Mouse (Mus musculus) forebrain, embryonic 12.5 days (tissue): ENCODE data around the gene Nol11. TPM values are rescaled to one million over a fixed set of nuclear protein-coding genes. Genes with fewer than 3 reads are reported as not detected.

ENCODE experiments used
- ATAC-seq: fragments of 200-750 bp; cut with Nextera tagmentation; 2 replicates; pipeline ENCODE4 v1.8.0; 2017; ENCODE audit warnings: moderate TSS enrichment; ENCODE audit not compliant: low FRiP score
- H3K27ac ChIP-seq: fragments of 300-500 bp; sonication (generic); 2 replicates; pipeline ENCODE4 v1.5.1; 2016; ENCODE audit warnings: mild to moderate bottlenecking
- H3K27me3 ChIP-seq: fragments of 300-500 bp; sonication (generic); 2 replicates; pipeline ENCODE4 v1.6.1; 2016; ENCODE audit warnings: mild to moderate bottlenecking
- H3K36me3 ChIP-seq: fragments of 300-500 bp; sonication (generic); replicated peaks from 2 replicates; pipeline ENCODE4 v1.6.1; 2016; ENCODE audit warnings: mild to moderate bottlenecking
- H3K4me1 ChIP-seq: fragments of 300-500 bp; sonication (generic); 2 replicates; pipeline ENCODE4 v1.6.1; 2016
- H3K4me2 ChIP-seq: fragments of 300-500 bp; sonication (generic); 2 replicates; pipeline ENCODE4 v1.6.1; 2016; ENCODE audit warnings: mild to moderate bottlenecking, moderate library complexity
- H3K4me3 ChIP-seq: fragments of 300-500 bp; sonication (generic); replicated peaks from 2 replicates; pipeline ENCODE4 v1.5.1; 2016; ENCODE audit warnings: mild to moderate bottlenecking
- H3K9ac ChIP-seq: fragments of 300-500 bp; sonication (generic); 2 replicates; pipeline ENCODE4 v1.6.1; 2016; ENCODE audit warnings: mild to moderate bottlenecking
- H3K9me3 ChIP-seq: fragments of 300-500 bp; sonication (generic); 2 replicates; pipeline ENCODE4 v1.6.1; 2016
- WGBS: fragments of 180-500 bp; shearing (Covaris S2); methylation state at CpG from one replicate; pipeline ENCODE4 v1.1.7; 2016; 5-methylcytosine and 5-hydroxymethylcytosine counted together
- polyA plus RNA-seq: library from polyadenylated mRNA; unstranded; fragments of >200 nt; fragmentation: Nextera tagmentation; extraction: Ambion mirVana; gene quantifications from 2 replicates; pipeline ENCODE4 v1.2.1, GENCODE M21; 2016

The Nol11 gene
- polyA plus RNA-seq, result 67.3 and 69.4 TPM in 2 replicates

- ATAC-seq, result peak; percentile 96
- Histone ChIP-seq H3K9ac (peak within 1 kb of the TSS; percentile 91), H3K4me1 (peaks cover 7% of the 10 kb centered on the region), H3K4me2 (peak within 1 kb of the TSS; percentile 81), H3K27me3 (no peaks in the 10 kb centered on the region), H3K9me3 (no peaks in the 10 kb centered on the region), H3K4me3 (peak within 1 kb of the TSS; percentile 90), H3K36me3 (peaks cover 22% of the 10 kb centered on the region), H3K27ac (peak within 1 kb of the TSS; percentile 71)
- WGBS, result under 1% methylated on average over 62 of the region's 62 CpGs
These were observed at the start of gene Nol11 for GRCm38 (mm10) chr11:107188565-107189552. Nol11 (minus strand) TSS chr11:107189381.

DNA sequence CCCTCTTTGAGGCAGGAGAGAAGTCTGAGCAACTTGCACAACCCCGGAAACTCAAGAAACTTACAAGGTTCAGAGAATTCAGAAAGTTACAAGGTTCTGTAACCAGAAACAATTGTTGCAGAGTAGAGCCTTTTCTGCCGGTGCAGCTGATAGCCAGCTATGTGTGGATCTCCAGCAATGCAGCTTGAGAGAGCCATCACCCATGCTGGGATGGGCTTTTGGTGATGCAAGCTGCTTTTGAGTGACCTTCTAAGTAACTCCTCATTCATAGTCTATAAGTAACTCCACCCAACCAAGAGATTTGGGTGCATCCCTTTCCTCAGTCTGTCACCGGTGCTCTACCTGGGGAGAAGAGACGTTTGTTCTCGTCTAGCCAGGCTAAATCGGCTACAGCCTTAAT, 49.3 kb upstream of the Nol11 start:
- H3K27ac ChIP-seq, result no peak overlapping the region
- no peaks in the 10 kb centered on the region for H3K9me3 ChIP-seq
- no peak overlapping the region for H3K4me3 ChIP-seq
- ATAC-seq, result no peak
- 92% methylated on average over 6 of the region's 6 CpGs for WGBS
- no peak overlapping the region for H3K9ac ChIP-seq
- H3K27me3 ChIP-seq, result no peaks in the 10 kb centered on the region
- peaks cover 5% of the 10 kb centered on the region; the same call in 1 of the 2 replicates for H3K36me3 ChIP-seq
- H3K4me1 ChIP-seq, result no peaks in the 10 kb centered on the region; the same call in 1 of the 2 replicates
- no peak overlapping the region for H3K4me2 ChIP-seq

DNA sequence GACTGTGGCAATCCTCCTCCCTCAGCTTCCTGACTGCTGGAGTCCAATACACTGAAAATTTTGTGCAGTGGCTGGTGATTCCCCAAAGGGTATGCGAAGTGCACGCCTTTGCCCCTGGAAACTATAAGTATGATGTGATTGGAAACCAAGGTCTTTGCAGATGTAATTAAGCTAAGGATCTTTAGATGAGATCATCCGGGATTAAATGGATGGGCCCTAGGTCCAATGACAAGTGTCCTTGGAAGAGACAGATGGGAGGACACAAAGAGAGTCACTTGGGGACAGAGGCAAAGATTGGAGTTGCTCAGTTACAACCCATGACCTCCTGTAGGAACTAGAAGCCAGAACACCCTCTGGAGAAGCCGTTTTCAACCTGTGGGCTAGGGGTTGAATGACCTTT, 48.4 kb upstream of the Nol11 start:
- ATAC-seq, result no peak
- Histone ChIP-seq H3K4me2 (no peak overlapping the region), H3K4me1 (no peaks in the 10 kb centered on the region), H3K27ac (no peak overlapping the region), H3K9me3 (no peaks in the 10 kb centered on the region), H3K9ac (no peak overlapping the region), H3K36me3 (peaks cover 6% of the 10 kb centered on the region; the same call in 1 of the 2 replicates), H3K4me3 (no peak overlapping the region), H3K27me3 (no peaks in the 10 kb centered on the region)
- WGBS, result 90% methylated on average over 4 of the region's 4 CpGs

GRCm38 (mm10) chr11:107233252-107233890, 44.2 kb upstream of the Nol11 start:
- WGBS, result 90% methylated on average over 5 of the region's 5 CpGs

GRCm38 (mm10) chr11:107230128-107230527, 40.9 kb upstream of the Nol11 start:
- Histone ChIP-seq H3K36me3 (peaks cover 30% of the 10 kb centered on the region), H3K4me2 (no peak overlapping the region), H3K27ac (peak overlapping the region; percentile 53; the same call in 1 of the 2 replicates), H3K9me3 (no peaks in the 10 kb centered on the region), H3K9ac (no peak overlapping the region), H3K27me3 (no peaks in the 10 kb centered on the region), H3K4me1 (peaks cover 14% of the 10 kb centered on the region; the same call in 1 of the 2 replicates), H3K4me3 (no peak overlapping the region)
- 33% methylated on average over 10 of the region's 10 CpGs for WGBS
- ATAC-seq, result peak; percentile 75; the same call in 1 of the 2 replicates

More at GRCm38 (mm10) chr11:107233252-107233890, 44.2 kb upstream of the Nol11 start:
- H3K4me2 ChIP-seq, result no peak overlapping the region
- peaks cover 22% of the 10 kb centered on the region for H3K36me3 ChIP-seq
- no peak overlapping the region for H3K9ac ChIP-seq
- peaks cover 14% of the 10 kb centered on the region; the same call in 1 of the 2 replicates for H3K4me1 ChIP-seq
- ATAC-seq, result no peak
- no peaks in the 10 kb centered on the region for H3K9me3 ChIP-seq
- H3K27ac ChIP-seq, result no peak overlapping the region
- H3K4me3 ChIP-seq, result no peak overlapping the region
- H3K27me3 ChIP-seq, result no peaks in the 10 kb centered on the region

- Histone ChIP-seq H3K27ac (no peak overlapping the region), H3K27me3 (no peaks in the 10 kb centered on the region), H3K4me1 (peaks cover 19% of the 10 kb centered on the region), H3K9me3 (no peaks in the 10 kb centered on the region), H3K36me3 (peaks cover 15% of the 10 kb centered on the region), H3K4me3 (no peak overlapping the region), H3K4me2 (no peak overlapping the region), H3K9ac (no peak overlapping the region)
- WGBS, result 86% methylated on average over 1 of the region's 1 CpGs
- no peak for ATAC-seq
These were observed 37.2 kb upstream of the Nol11 start for GRCm38 (mm10) chr11:107226431-107226830.

DNA sequence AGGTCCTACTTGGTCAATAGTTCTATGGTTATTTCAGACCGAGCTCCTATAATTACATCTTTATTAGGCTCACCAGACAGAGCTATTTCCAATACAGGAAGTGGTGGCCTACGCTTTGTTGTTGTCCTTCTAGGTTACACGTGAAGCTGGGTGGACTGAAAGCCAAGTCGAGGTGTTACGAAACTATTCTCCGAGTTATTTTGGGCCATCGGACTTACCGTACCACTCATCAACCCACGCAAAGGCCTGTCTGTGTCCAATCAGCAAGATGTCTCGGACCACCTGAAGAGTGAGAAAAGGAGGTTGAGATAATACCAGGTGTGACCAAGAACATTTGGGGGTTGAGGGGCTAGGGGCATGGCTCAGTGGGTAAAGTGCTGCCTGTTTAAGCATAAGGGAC, 36.8 kb upstream of the Nol11 start:
- ATAC-seq, result no peak
- 96% methylated on average over 10 of the region's 10 CpGs for WGBS
- peaks cover 15% of the 10 kb centered on the region for H3K36me3 ChIP-seq

DNA sequence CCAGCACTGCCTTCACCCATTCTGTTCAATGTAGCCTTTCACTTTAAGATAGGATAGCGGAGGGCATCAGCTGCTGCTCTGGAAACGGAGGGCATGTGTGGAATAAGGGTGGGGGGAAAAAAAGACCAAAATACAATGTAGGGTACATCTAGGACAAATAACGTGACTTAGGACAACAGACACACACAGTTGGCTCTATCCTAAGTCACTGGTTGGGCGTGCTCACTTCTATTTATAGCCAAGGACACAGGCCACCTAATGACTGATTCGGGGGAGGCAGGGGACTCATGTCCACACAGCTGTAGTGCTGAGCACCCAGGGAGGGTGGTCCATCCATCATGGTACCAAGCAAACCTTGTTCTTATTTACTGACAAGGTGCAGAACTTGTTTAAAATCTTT, 36.1 kb upstream of the Nol11 start:
- WGBS, result 90% methylated on average over 5 of the region's 5 CpGs
- Histone ChIP-seq H3K27ac (no peak overlapping the region), H3K36me3 (peaks cover 15% of the 10 kb centered on the region), H3K4me3 (no peak overlapping the region), H3K27me3 (no peaks in the 10 kb centered on the region), H3K9ac (no peak overlapping the region), H3K4me2 (no peak overlapping the region), H3K4me1 (peaks cover 14% of the 10 kb centered on the region), H3K9me3 (no peaks in the 10 kb centered on the region)
- ATAC-seq, result no peak

More for the DNA sequence above, 36.8 kb upstream of the Nol11 start:
- Histone ChIP-seq H3K4me3 (no peak overlapping the region), H3K4me1 (peaks cover 19% of the 10 kb centered on the region), H3K9me3 (no peaks in the 10 kb centered on the region), H3K4me2 (no peak overlapping the region), H3K27me3 (no peaks in the 10 kb centered on the region), H3K27ac (no peak overlapping the region), H3K9ac (no peak overlapping the region)

- peak overlapping the region; percentile 37; the same call in 1 of the 2 replicates for H3K27ac ChIP-seq
- peaks cover 5% of the 10 kb centered on the region for H3K4me1 ChIP-seq
- no peaks in the 10 kb centered on the region for H3K9me3 ChIP-seq
- H3K4me2 ChIP-seq, result no peak overlapping the region
- no peak for ATAC-seq
- WGBS, result 74% methylated on average over 8 of the region's 8 CpGs
- H3K27me3 ChIP-seq, result no peaks in the 10 kb centered on the region
- no peak overlapping the region for H3K9ac ChIP-seq
- H3K36me3 ChIP-seq, result peaks cover 10% of the 10 kb centered on the region
- no peak overlapping the region for H3K4me3 ChIP-seq
These were observed 34.6 kb upstream of the Nol11 start for GRCm38 (mm10) chr11:107223667-107224214.

- Histone ChIP-seq H3K9ac (no peak overlapping the region), H3K4me3 (no peak overlapping the region), H3K27me3 (no peaks in the 10 kb centered on the region), H3K4me2 (no peak overlapping the region), H3K36me3 (peaks cover 5% of the 10 kb centered on the region), H3K27ac (no peak overlapping the region), H3K9me3 (no peaks in the 10 kb centered on the region), H3K4me1 (peaks cover 5% of the 10 kb centered on the region)
- 87% methylated on average over 1 of the region's 1 CpGs for WGBS
- ATAC-seq, result no peak
These were observed 34.0 kb upstream of the Nol11 start for GRCm38 (mm10) chr11:107223169-107223561.

GRCm38 (mm10) chr11:107222531-107223168, 33.5 kb upstream of the Nol11 start:
- WGBS, result 62% methylated on average over 12 of the region's 12 CpGs
- H3K4me3 ChIP-seq, result no peak overlapping the region
- H3K36me3 ChIP-seq, result no peaks in the 10 kb centered on the region; the same call in 1 of the 2 replicates
- no peak overlapping the region for H3K27ac ChIP-seq
- peaks cover 5% of the 10 kb centered on the region for H3K4me1 ChIP-seq
- H3K27me3 ChIP-seq, result no peaks in the 10 kb centered on the region
- ATAC-seq, result no peak
- no peak overlapping the region for H3K9ac ChIP-seq
- H3K9me3 ChIP-seq, result no peaks in the 10 kb centered on the region
- H3K4me2 ChIP-seq, result no peak overlapping the region

DNA sequence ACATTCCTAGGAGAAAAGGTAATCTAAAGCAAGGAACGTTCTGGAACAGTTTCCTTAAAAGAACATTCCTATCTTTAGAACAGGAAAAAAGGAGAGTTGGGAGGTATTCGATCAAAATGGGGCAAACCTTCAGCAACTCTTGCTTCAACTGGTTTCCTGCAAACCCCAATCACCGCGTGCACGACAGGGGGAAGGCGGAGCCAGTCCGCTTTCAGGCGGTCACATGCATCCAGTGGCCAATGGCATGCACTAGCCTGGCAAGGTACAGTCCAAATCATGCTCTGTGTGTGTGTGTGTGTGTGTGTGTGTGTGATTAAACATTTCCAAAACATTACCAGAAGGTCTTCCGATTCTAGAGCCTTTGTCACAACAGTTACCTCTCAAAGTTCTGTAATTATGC, 25.9 kb upstream of the Nol11 start:
- no peak overlapping the region for H3K4me3 ChIP-seq
- WGBS, result 90% methylated on average over 9 of the region's 9 CpGs

More for the DNA sequence above, 25.9 kb upstream of the Nol11 start:
- H3K9ac ChIP-seq, result no peak overlapping the region
- no peaks in the 10 kb centered on the region for H3K27me3 ChIP-seq
- peaks cover 14% of the 10 kb centered on the region for H3K36me3 ChIP-seq
- H3K27ac ChIP-seq, result no peak overlapping the region
- ATAC-seq, result no peak
- H3K9me3 ChIP-seq, result no peaks in the 10 kb centered on the region
- H3K4me1 ChIP-seq, result no peaks in the 10 kb centered on the region
- no peak overlapping the region for H3K4me2 ChIP-seq
